Mouse (Mus musculus): ENCODE measurements around the gene Lrrc28. TPM values are rescaled to one million over a fixed set of nuclear protein-coding genes. Genes with fewer than 3 reads are reported as not detected.

Lrrc28 gene
- total and polyA plus RNA-seq, 3 experiments = 8.9 to 41.2 (median 16.6) TPM

DNA sequence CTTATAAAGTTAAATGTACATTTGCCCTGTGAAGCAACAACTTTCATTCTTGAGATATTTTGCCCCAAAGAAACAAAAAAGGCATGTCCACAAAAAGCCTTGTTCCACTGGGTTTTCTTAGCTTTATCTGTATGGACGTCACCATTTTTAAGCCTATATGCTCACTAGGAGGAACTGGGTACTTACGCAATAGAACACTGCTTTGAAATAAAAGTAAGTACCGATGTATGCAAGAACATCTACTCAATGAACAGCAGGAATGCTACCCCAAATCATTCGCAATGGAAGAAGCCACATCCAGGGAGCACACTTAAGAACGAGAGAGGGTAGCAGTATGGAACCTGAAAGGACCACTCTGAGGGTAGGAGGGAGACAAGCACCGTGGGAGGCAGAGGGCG lies 30.6 kb downstream of the Lrrc28 start:
- H3K36me3 ChIP-seq (replicated peaks) = peaks cover 50% of the 10 kb centered on the region

GRCm38 (mm10) chr7:67613795-67614463 lies 31.1 kb downstream of the Lrrc28 start:
- H3K4me1 ChIP-seq (ENCODE audit: insufficient read depth, low read depth, low read length) = no peaks in the 10 kb centered on the region

More for the DNA sequence above, 30.6 kb downstream of the Lrrc28 start:
- Histone ChIP-seq H3K4me1 (ENCODE audit: insufficient read depth, low read depth, low read length) (no peaks in the 10 kb centered on the region), H3K27me3 (ENCODE audit: insufficient read depth, low read length) (no peaks in the 10 kb centered on the region), H3K9me3 (replicated peaks) (no peaks in the 10 kb centered on the region), H3K4me3 (ENCODE audit: low read depth, low read length) (no peak overlapping the region)
- ATAC-seq (ENCODE audit: extremely low read depth, insufficient number of reproducible peaks, low FRiP score, poor library complexity, severe bottlenecking) (no peak), DNase-seq (ENCODE audit: low spot score) (no peak)
- no peak for TF ChIP-seq TAL1 (conservative IDR thresholded peaks at IDR 0.05; ENCODE audit: low read depth, low read length)
- TF ChIP-seq GATA2 (IDR thresholded peaks at IDR 0.05; ENCODE audit: borderline replicate concordance, low read depth, low read length) = no peak
- no peak for TF ChIP-seq POLR2AphosphoS5 (IDR thresholded peaks at IDR 0.05; ENCODE audit: insufficient replicate concordance, low read depth, low read length)
- no peak for TF ChIP-seq GATA1 (IDR thresholded peaks at IDR 0.05; ENCODE audit: borderline replicate concordance, low read length)
- TF ChIP-seq CTCF (IDR thresholded peaks at IDR 0.05; ENCODE audit: low read depth, low read length) = no peak

GRCm38 (mm10) chr7:67608348-67609024 lies 36.6 kb downstream of the Lrrc28 start:
- H3K9me3 ChIP-seq (replicated peaks) = no peaks in the 10 kb centered on the region
- peaks cover 35% of the 10 kb centered on the region for H3K36me3 ChIP-seq (replicated peaks)
- TF ChIP-seq CTCF (IDR thresholded peaks at IDR 0.05; ENCODE audit: low read depth, low read length) = no peak
- TF ChIP-seq GATA1 (IDR thresholded peaks at IDR 0.05; ENCODE audit: borderline replicate concordance, low read length) = no peak
- no peak for TF ChIP-seq POLR2AphosphoS5 (IDR thresholded peaks at IDR 0.05; ENCODE audit: insufficient replicate concordance, low read depth, low read length)
- TF ChIP-seq GATA2 (IDR thresholded peaks at IDR 0.05; ENCODE audit: borderline replicate concordance, low read depth, low read length) = no peak
- TF ChIP-seq TAL1 (conservative IDR thresholded peaks at IDR 0.05; ENCODE audit: low read depth, low read length) = no peak
- no peaks in the 10 kb centered on the region for H3K4me1 ChIP-seq (ENCODE audit: insufficient read depth, low read depth, low read length)
- ATAC-seq (ENCODE audit: extremely low read depth, insufficient number of reproducible peaks, low FRiP score, poor library complexity, severe bottlenecking) (no peak), DNase-seq (ENCODE audit: low spot score) (no peak)
- H3K4me3 ChIP-seq (ENCODE audit: low read depth, low read length) = no peak overlapping the region
- H3K27me3 ChIP-seq (ENCODE audit: insufficient read depth, low read length) = no peaks in the 10 kb centered on the region

More at GRCm38 (mm10) chr7:67613795-67614463, 31.1 kb downstream of the Lrrc28 start:
- Histone ChIP-seq H3K9me3 (replicated peaks) (no peaks in the 10 kb centered on the region), H3K27me3 (ENCODE audit: insufficient read depth, low read length) (no peaks in the 10 kb centered on the region), H3K36me3 (replicated peaks) (peaks cover 50% of the 10 kb centered on the region), H3K4me3 (ENCODE audit: low read depth, low read length) (no peak overlapping the region)
- DNase-seq (ENCODE audit: low spot score) (no peak), ATAC-seq (ENCODE audit: extremely low read depth, insufficient number of reproducible peaks, low FRiP score, poor library complexity, severe bottlenecking) (no peak)
- TF ChIP-seq POLR2AphosphoS5 (IDR thresholded peaks at IDR 0.05; ENCODE audit: insufficient replicate concordance, low read depth, low read length) = no peak
- TF ChIP-seq GATA1 (IDR thresholded peaks at IDR 0.05; ENCODE audit: borderline replicate concordance, low read length) = no peak
- TF ChIP-seq CTCF (IDR thresholded peaks at IDR 0.05; ENCODE audit: low read depth, low read length) = no peak

- no peak for TF ChIP-seq POLR2AphosphoS5 (IDR thresholded peaks at IDR 0.05; ENCODE audit: insufficient replicate concordance, low read depth, low read length)
- no peak for TF ChIP-seq GATA1 (IDR thresholded peaks at IDR 0.05; ENCODE audit: borderline replicate concordance, low read length)
- TF ChIP-seq TAL1 (conservative IDR thresholded peaks at IDR 0.05; ENCODE audit: low read depth, low read length) = no peak
- no peak for TF ChIP-seq CTCF (IDR thresholded peaks at IDR 0.05; ENCODE audit: low read depth, low read length)
- TF ChIP-seq GATA2 (IDR thresholded peaks at IDR 0.05; ENCODE audit: borderline replicate concordance, low read depth, low read length) = no peak
- DNase-seq (ENCODE audit: low spot score) (no peak), ATAC-seq (ENCODE audit: extremely low read depth, insufficient number of reproducible peaks, low FRiP score, poor library complexity, severe bottlenecking) (no peak)
- peaks cover 31% of the 10 kb centered on the region for H3K36me3 ChIP-seq (replicated peaks)
- no peak overlapping the region for H3K4me3 ChIP-seq (ENCODE audit: low read depth, low read length)
- H3K4me1 ChIP-seq (ENCODE audit: insufficient read depth, low read depth, low read length) = no peaks in the 10 kb centered on the region
- H3K9me3 ChIP-seq (replicated peaks) = no peaks in the 10 kb centered on the region
- H3K27me3 ChIP-seq (ENCODE audit: insufficient read depth, low read length) = no peaks in the 10 kb centered on the region
Observed at GRCm38 (mm10) chr7:67607669-67608347, 37.3 kb downstream of the Lrrc28 start.

GRCm38 (mm10) chr7:67606250-67606649 lies 38.8 kb downstream of the Lrrc28 start:
- no peaks in the 10 kb centered on the region for H3K4me1 ChIP-seq (ENCODE audit: insufficient read depth, low read depth, low read length)
- no peak for TF ChIP-seq POLR2AphosphoS5 (IDR thresholded peaks at IDR 0.05; ENCODE audit: insufficient replicate concordance, low read depth, low read length)
- no peak for TF ChIP-seq CTCF (IDR thresholded peaks at IDR 0.05; ENCODE audit: low read depth, low read length)
- no peak for TF ChIP-seq GATA1 (IDR thresholded peaks at IDR 0.05; ENCODE audit: borderline replicate concordance, low read length)
- TF ChIP-seq GATA2 (IDR thresholded peaks at IDR 0.05; ENCODE audit: borderline replicate concordance, low read depth, low read length) = no peak
- no peak for TF ChIP-seq TAL1 (conservative IDR thresholded peaks at IDR 0.05; ENCODE audit: low read depth, low read length)
- ATAC-seq (ENCODE audit: extremely low read depth, insufficient number of reproducible peaks, low FRiP score, poor library complexity, severe bottlenecking) = no peak
- no peak for DNase-seq (ENCODE audit: low spot score)
- no peak overlapping the region for H3K4me3 ChIP-seq (ENCODE audit: low read depth, low read length)
- peaks cover 19% of the 10 kb centered on the region for H3K36me3 ChIP-seq (replicated peaks)
- no peaks in the 10 kb centered on the region for H3K27me3 ChIP-seq (ENCODE audit: insufficient read depth, low read length)
- H3K9me3 ChIP-seq (replicated peaks) = no peaks in the 10 kb centered on the region

DNA sequence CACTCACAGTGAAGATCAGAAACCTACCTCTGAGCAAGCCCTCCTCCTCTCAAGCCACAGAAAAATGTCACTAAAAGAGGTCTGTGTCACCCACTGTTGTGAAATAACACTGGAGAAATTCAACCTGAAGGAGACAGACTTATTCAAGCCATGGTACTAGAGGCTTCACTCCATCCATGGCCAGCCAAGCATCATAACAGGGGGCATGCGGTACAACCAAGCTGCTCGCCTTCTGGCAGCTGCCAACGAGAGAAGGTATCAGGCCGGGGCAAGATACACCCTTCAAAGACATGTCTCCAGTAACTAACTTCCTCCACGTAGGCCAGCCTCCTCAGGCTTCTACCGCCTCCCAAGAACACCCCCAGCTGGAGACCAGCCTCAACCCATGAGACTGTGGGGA lies 40.0 kb downstream of the Lrrc28 start:
- Histone ChIP-seq H3K36me3 (replicated peaks) (peaks cover 13% of the 10 kb centered on the region), H3K27me3 (ENCODE audit: insufficient read depth, low read length) (no peaks in the 10 kb centered on the region), H3K9me3 (replicated peaks) (no peaks in the 10 kb centered on the region), H3K4me3 (ENCODE audit: low read depth, low read length) (no peak overlapping the region), H3K4me1 (ENCODE audit: insufficient read depth, low read depth, low read length) (no peaks in the 10 kb centered on the region)
- DNase-seq (ENCODE audit: low spot score) = no peak
- TF ChIP-seq GATA2 (IDR thresholded peaks at IDR 0.05; ENCODE audit: borderline replicate concordance, low read depth, low read length) (no peak), GATA1 (IDR thresholded peaks at IDR 0.05; ENCODE audit: borderline replicate concordance, low read length) (no peak), POLR2AphosphoS5 (IDR thresholded peaks at IDR 0.05; ENCODE audit: insufficient replicate concordance, low read depth, low read length) (no peak), CTCF (IDR thresholded peaks at IDR 0.05; ENCODE audit: low read depth, low read length) (no peak), TAL1 (conservative IDR thresholded peaks at IDR 0.05; ENCODE audit: low read depth, low read length) (no peak)
- no peak for ATAC-seq (ENCODE audit: extremely low read depth, insufficient number of reproducible peaks, low FRiP score, poor library complexity, severe bottlenecking)
